In the genomic region with DNA sequence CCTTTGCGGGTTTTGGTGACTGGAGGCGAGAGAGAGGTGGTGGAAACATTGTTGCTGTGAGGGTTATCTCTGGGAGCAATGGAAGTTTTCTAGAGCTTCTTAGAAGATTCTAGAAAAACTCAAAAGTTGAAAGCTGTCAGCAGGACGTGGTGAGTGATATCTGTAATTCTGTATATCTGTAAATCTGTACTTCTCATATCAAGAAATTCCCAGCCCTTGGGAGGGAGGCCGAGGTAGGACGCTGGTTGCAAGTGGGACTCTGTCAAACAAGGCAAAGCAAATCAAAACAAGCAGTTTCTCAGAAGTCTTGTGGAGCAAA, we compare ENCODE assay signal across 8 mouse cellular contexts. TPM values are rescaled to one million over a fixed set of nuclear protein-coding genes. Genes with fewer than 3 reads are reported as not detected.
DNase-seq lines count a peak whose midpoint lies in the region; ATAC-seq and TF ChIP-seq lines count a peak whose summit lies in the region.

No protein-coding gene starts in this region.

- H3K27ac ChIP-seq in kidney, embryonic 14.5 days (ENCODE audit: low read depth, low read length): peak overlapping the region; percentile 92
- H3K27ac ChIP-seq in bone marrow macrophage, adult 2 months (ENCODE audit: insufficient read depth, low read depth, low read length): peak overlapping the region; percentile 74
- no peak overlapping the region for H3K27ac ChIP-seq in midbrain, embryonic 16.5 days (ENCODE audit: low read length)

- H3K9ac ChIP-seq in kidney, embryonic 14.5 days (ENCODE audit: low read depth, low read length): peak overlapping the region; percentile 99
- peak overlapping the region; percentile 78 for H3K9ac ChIP-seq in midbrain, embryonic 16.5 days (ENCODE audit: low read depth, low read length)

- WGBS in kidney, embryonic 14.5 days: 3% methylated on average over 5 of the region's 5 CpGs
- 6% methylated on average over 5 of the region's 5 CpGs for WGBS in midbrain, embryonic 16.5 days

- no peaks in the 10 kb centered on the region for H3K9me3 ChIP-seq in kidney, embryonic 14.5 days (ENCODE audit: control insufficient read depth, low read length)
- no peaks in the 10 kb centered on the region for H3K9me3 ChIP-seq in midbrain, embryonic 16.5 days (replicated peaks; ENCODE audit: control insufficient read depth, low read length, poor library complexity, severe bottlenecking)

- 0 out of 2 replicates have a peak, but pooled peaks cover 7% of the 10 kb centered on the region for H3K4me1 ChIP-seq in kidney, embryonic 14.5 days (ENCODE audit: control insufficient read depth, insufficient read depth, low read length)
- H3K4me1 ChIP-seq in bone marrow macrophage, adult 2 months (ENCODE audit: control insufficient read depth, insufficient read depth, low read length): peaks cover 11% of the 10 kb centered on the region
- peaks cover 3% of the 10 kb centered on the region; the same call in 1 of the 2 replicates for H3K4me1 ChIP-seq in midbrain, embryonic 16.5 days (ENCODE audit: control insufficient read depth, insufficient read depth, low read length)

- TF ChIP-seq POLR2A in bone marrow macrophage, adult 2 months (IDR thresholded peaks at IDR 0.05; ENCODE audit: borderline replicate concordance, low read depth, low read length): no peak

- H3K27me3 ChIP-seq in kidney, embryonic 14.5 days (ENCODE audit: control insufficient read depth, insufficient read depth, low read length): no peaks in the 10 kb centered on the region
- no peaks in the 10 kb centered on the region for H3K27me3 ChIP-seq in midbrain, embryonic 16.5 days (ENCODE audit: control insufficient read depth, insufficient read depth, low read depth, low read length)

- H3K36me3 ChIP-seq in kidney, embryonic 14.5 days (ENCODE audit: control insufficient read depth, insufficient read depth, low read length): peaks cover 20% of the 10 kb centered on the region
- no peaks in the 10 kb centered on the region for H3K36me3 ChIP-seq in midbrain, embryonic 16.5 days (ENCODE audit: control insufficient read depth, insufficient read depth, low read length)

- TF ChIP-seq CTCF in bone marrow macrophage, adult 2 months (IDR thresholded peaks at IDR 0.05; ENCODE audit: low read depth, low read length): no peak

- peak overlapping the region; percentile 74 for H3K4me2 ChIP-seq in kidney, embryonic 14.5 days (replicated peaks; ENCODE audit: low read depth, low read length)
- peak overlapping the region; percentile 72 for H3K4me2 ChIP-seq in midbrain, embryonic 16.5 days (ENCODE audit: low read length)

- ATAC-seq in kidney, embryonic 14.5 days (ENCODE audit: low FRiP score, low TSS enrichment): no peak
- no peak for ATAC-seq in midbrain, embryonic 16.5 days

- peak overlapping the region; percentile 80 for H3K4me3 ChIP-seq in kidney, embryonic 14.5 days (ENCODE audit: low read length)
- peak overlapping the region; percentile 98 for H3K4me3 ChIP-seq in bone marrow macrophage, adult 2 months (ENCODE audit: insufficient read depth, low read length)
- peak overlapping the region; percentile 89 for H3K4me3 ChIP-seq in midbrain, embryonic 16.5 days (ENCODE audit: low read depth, low read length)

- no peak for DNase-seq in kidney, adult 9 months
- peak; percentile 78 for DNase-seq in induced T-regulatory cell, adult 2 months (ENCODE audit: low read depth)
- no peak for DNase-seq in cerebellum, adult 11-12 months
- DNase-seq in kidney, postnatal 36 days: no peak
- no peak for DNase-seq in kidney, postnatal 25 days

RNA-seq across cellular contexts. Expression of a gene that starts 1.4 kb away (rescaled TPM):
- polyA plus RNA-seq in kidney, embryonic 14.5 days (2014; fragmentation: Nextera tagmentation; extraction: Ambion mirVana): 78.3 and 89.0 TPM in 2 replicates
- 134 and 150 TPM in 2 replicates for polyA plus RNA-seq in bone marrow macrophage, adult 2 months (2012; ENCODE audit: insufficient read depth, insufficient read length, missing spikeins)
- 110 and 131 TPM in 2 replicates for polyA plus RNA-seq in midbrain, embryonic 16.5 days (2015; fragmentation: Nextera tagmentation; extraction: Ambion mirVana)

RNA-seq across cellular contexts. Expression of a gene that starts 25.9 kb away (rescaled TPM):
- 21.0 and 25.9 TPM in 2 replicates for polyA plus RNA-seq in kidney, embryonic 14.5 days (2014; fragmentation: Nextera tagmentation; extraction: Ambion mirVana)
- not detected in 2 replicates for polyA plus RNA-seq in bone marrow macrophage, adult 2 months (2012; ENCODE audit: insufficient read depth, insufficient read length, missing spikeins)
- 7.6 and 9.2 TPM in 2 replicates for polyA plus RNA-seq in midbrain, embryonic 16.5 days (2015; fragmentation: Nextera tagmentation; extraction: Ambion mirVana)

RNA-seq across cellular contexts. Expression of a gene that starts 36.7 kb away (rescaled TPM):
- polyA plus RNA-seq in kidney, embryonic 14.5 days (2014; fragmentation: Nextera tagmentation; extraction: Ambion mirVana): 40.4 and 83.2 TPM in 2 replicates
- polyA plus RNA-seq in bone marrow macrophage, adult 2 months (2012; ENCODE audit: insufficient read depth, insufficient read length, missing spikeins): 116 and 118 TPM in 2 replicates
- polyA plus RNA-seq in midbrain, embryonic 16.5 days (2015; fragmentation: Nextera tagmentation; extraction: Ambion mirVana): 27.1 and 35.1 TPM in 2 replicates

RNA-seq across cellular contexts. Expression of a gene that starts 38.6 kb away (rescaled TPM):
- polyA plus RNA-seq in kidney, embryonic 14.5 days (2014; fragmentation: Nextera tagmentation; extraction: Ambion mirVana): 33.6 and 35.6 TPM in 2 replicates
- 145 and 162 TPM in 2 replicates for polyA plus RNA-seq in bone marrow macrophage, adult 2 months (2012; ENCODE audit: insufficient read depth, insufficient read length, missing spikeins)
- 18.2 and 18.5 TPM in 2 replicates for polyA plus RNA-seq in midbrain, embryonic 16.5 days (2015; fragmentation: Nextera tagmentation; extraction: Ambion mirVana)

RNA-seq across cellular contexts. Expression of a gene that starts 48.4 kb away (rescaled TPM):
- 4.0 and 5.3 TPM in 2 replicates for polyA plus RNA-seq in kidney, embryonic 14.5 days (2014; fragmentation: Nextera tagmentation; extraction: Ambion mirVana)
- polyA plus RNA-seq in bone marrow macrophage, adult 2 months (2012; ENCODE audit: insufficient read depth, insufficient read length, missing spikeins): 1.6 and 1.7 TPM in 2 replicates
- polyA plus RNA-seq in midbrain, embryonic 16.5 days (2015; fragmentation: Nextera tagmentation; extraction: Ambion mirVana): 4.8 and 5.2 TPM in 2 replicates
